Mouse (Mus musculus): ENCODE measurements around the gene Plppr5. TPM values are rescaled to one million over a fixed set of nuclear protein-coding genes. Genes with fewer than 3 reads are reported as not detected.

Gene Plppr5
- polyA plus RNA-seq (2016; fragmentation: Nextera tagmentation; extraction: Ambion mirVana): 4.8 and 5.6 TPM in 2 replicates

DNA sequence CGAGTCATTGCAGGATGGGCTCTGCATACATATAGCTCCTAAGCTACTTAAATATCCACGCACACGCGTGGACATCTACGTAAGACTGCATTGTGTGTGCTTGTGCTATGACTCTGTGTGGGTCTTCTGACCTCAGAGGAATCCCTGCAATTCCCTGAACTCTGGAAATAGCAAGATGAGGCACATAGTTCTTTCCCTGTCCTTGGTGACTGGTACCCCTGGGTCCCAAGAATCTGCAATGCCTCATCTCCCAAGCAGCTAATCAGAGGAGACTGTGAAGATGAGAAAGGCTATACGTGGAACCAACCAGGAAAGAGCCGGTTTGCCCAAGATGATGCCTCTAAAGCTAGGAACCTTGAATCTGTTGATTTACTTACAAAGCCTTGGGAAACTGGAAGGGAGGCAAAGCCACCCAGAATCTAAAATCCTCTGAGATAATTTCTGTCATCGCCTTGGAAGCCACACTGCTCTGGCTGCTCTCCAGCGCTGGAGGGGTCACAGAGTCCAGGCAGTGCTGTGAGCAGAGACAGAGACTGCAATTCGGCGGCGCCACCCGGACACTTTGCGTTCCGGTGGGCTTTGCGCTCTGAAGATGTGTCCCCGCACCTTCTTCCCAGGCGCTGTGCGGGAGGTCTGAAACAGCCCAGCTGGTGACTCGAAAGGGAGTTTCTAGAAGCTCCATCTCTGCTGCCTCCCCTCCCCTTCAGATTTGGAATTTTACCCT is at the start of gene Plppr5:
TSS of gene Plppr5 (plus strand) at position 308 of the 724 bp plus-strand sequence.
- ATAC-seq (ENCODE audit: insufficient number of reproducible peaks, low FRiP score): peak; percentile 60
- Histone ChIP-seq H3K4me3 (peak within 1 kb of the TSS; percentile 77), H3K9ac (peak within 1 kb of the TSS; percentile 84), H3K4me1 (replicated peaks) (peaks cover 12% of the 10 kb centered on the region), H3K27ac (ENCODE audit: poor library complexity, severe bottlenecking) (peak within 1 kb of the TSS; percentile 41), H3K4me2 (peak within 1 kb of the TSS; percentile 94), H3K36me3 (no peaks in the 10 kb centered on the region), H3K27me3 (replicated peaks) (no peaks in the 10 kb centered on the region), H3K9me3 (replicated peaks) (no peaks in the 10 kb centered on the region)
- 17% methylated on average over 20 of the region's 20 CpGs for WGBS

- Histone ChIP-seq H3K4me2 (no peak overlapping the region), H3K4me1 (replicated peaks) (no peaks in the 10 kb centered on the region), H3K9ac (no peak overlapping the region), H3K27me3 (replicated peaks) (no peaks in the 10 kb centered on the region), H3K9me3 (replicated peaks) (no peaks in the 10 kb centered on the region), H3K4me3 (no peak overlapping the region), H3K36me3 (no peaks in the 10 kb centered on the region), H3K27ac (ENCODE audit: poor library complexity, severe bottlenecking) (no peak overlapping the region)
- 86% methylated on average over 5 of the region's 5 CpGs for WGBS
- no peak for ATAC-seq (ENCODE audit: insufficient number of reproducible peaks, low FRiP score)
These were observed 24.7 kb upstream of the Plppr5 start for GRCm38 (mm10) chr3:117549899-117550298.

- Histone ChIP-seq H3K4me3 (no peak overlapping the region), H3K27me3 (replicated peaks) (no peaks in the 10 kb centered on the region), H3K36me3 (no peaks in the 10 kb centered on the region), H3K4me2 (no peak overlapping the region), H3K9me3 (replicated peaks) (no peaks in the 10 kb centered on the region), H3K4me1 (replicated peaks) (no peaks in the 10 kb centered on the region), H3K27ac (ENCODE audit: poor library complexity, severe bottlenecking) (no peak overlapping the region), H3K9ac (no peak overlapping the region)
- no peak for ATAC-seq (ENCODE audit: insufficient number of reproducible peaks, low FRiP score)
- WGBS: 84% methylated on average over 4 of the region's 4 CpGs
These were observed 24.1 kb upstream of the Plppr5 start for GRCm38 (mm10) chr3:117550526-117550925.

GRCm38 (mm10) chr3:117556972-117557371 is 17.7 kb upstream of the Plppr5 start:
- no peaks in the 10 kb centered on the region for H3K4me1 ChIP-seq (replicated peaks)
- no peak overlapping the region for H3K27ac ChIP-seq (ENCODE audit: poor library complexity, severe bottlenecking)
- no peaks in the 10 kb centered on the region for H3K36me3 ChIP-seq
- H3K9ac ChIP-seq: no peak overlapping the region
- no peaks in the 10 kb centered on the region for H3K27me3 ChIP-seq (replicated peaks)
- ATAC-seq (ENCODE audit: insufficient number of reproducible peaks, low FRiP score): no peak
- H3K9me3 ChIP-seq (replicated peaks): 0 out of 2 replicates have a peak, but pooled peaks cover 1% of the 10 kb centered on the region
- 53% methylated on average over 1 of the region's 1 CpGs for WGBS
- H3K4me3 ChIP-seq: no peak overlapping the region
- no peak overlapping the region for H3K4me2 ChIP-seq

DNA sequence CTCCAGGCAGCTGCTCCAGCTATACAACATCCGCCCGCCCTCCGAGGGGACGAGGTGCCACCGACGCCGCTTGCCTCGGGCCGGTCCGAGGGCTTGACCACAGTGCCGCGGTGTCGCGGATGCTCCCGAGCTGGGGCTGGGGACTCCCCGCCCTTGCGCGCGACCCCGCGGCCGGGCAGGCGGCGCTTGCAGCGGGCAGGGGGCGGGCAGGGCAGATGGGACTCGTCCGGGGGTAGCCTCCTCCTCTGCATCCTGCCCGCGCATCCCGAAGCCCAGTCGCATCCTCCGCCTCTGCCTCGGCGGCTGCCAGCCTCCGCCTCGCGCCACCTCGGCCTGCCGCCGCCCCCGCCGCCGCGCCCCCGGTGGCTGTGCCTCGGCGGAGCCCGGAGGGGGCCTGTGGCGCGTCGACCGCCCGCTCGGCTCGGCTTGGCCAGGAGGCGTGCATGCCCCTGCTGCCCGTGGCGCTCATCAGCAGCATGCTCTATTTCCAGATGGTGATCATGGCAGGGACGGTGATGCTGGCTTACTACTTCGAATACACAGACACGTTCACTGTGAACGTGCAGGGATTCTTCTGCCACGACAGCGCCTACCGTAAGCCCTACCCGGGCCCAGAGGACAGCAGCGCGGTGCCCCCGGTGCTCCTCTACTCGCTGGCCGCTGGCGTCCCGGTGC is 754 bp downstream of the Plppr5 start:
- Histone ChIP-seq H3K4me1 (replicated peaks) (peaks cover 12% of the 10 kb centered on the region), H3K27me3 (replicated peaks) (no peaks in the 10 kb centered on the region), H3K36me3 (no peaks in the 10 kb centered on the region), H3K9me3 (replicated peaks) (no peaks in the 10 kb centered on the region), H3K4me2 (peak overlapping the region; percentile 94), H3K9ac (peak overlapping the region; percentile 84), H3K27ac (ENCODE audit: poor library complexity, severe bottlenecking) (peak overlapping the region; percentile 41), H3K4me3 (peak overlapping the region; percentile 77)
- WGBS: under 1% methylated on average over 73 of the region's 74 CpGs
- ATAC-seq (ENCODE audit: insufficient number of reproducible peaks, low FRiP score): peak; percentile 68

DNA sequence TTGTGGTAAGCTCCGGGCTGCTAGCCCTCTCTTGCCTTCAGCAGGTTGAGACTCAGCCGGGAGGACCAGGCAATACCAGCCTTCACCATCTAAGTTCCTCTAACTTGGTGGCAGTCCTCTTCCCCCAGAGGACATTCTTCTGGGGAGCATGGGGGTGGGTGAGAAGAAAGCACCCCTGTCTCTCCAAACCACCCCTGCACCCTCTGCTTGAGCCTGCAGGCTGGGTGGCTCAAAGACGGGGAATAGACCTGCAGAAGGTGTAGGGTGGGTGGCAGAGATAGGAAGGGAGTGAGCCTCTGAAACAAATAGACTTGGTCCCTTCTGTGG is 1.3 kb downstream of the Plppr5 start:
- peak overlapping the region; percentile 84 for H3K9ac ChIP-seq
- peaks cover 12% of the 10 kb centered on the region for H3K4me1 ChIP-seq (replicated peaks)
- peak; percentile 31; the same call in 1 of the 2 replicates for ATAC-seq (ENCODE audit: insufficient number of reproducible peaks, low FRiP score)
- H3K27ac ChIP-seq (ENCODE audit: poor library complexity, severe bottlenecking): 0 out of 2 replicates have a peak overlapping the region, but pooled peaks have one; percentile 41
- peak overlapping the region; percentile 94 for H3K4me2 ChIP-seq
- 4% methylated on average over 3 of the region's 3 CpGs for WGBS
- no peaks in the 10 kb centered on the region for H3K27me3 ChIP-seq (replicated peaks)
- no peaks in the 10 kb centered on the region for H3K36me3 ChIP-seq
- H3K4me3 ChIP-seq: peak overlapping the region; percentile 77
- no peaks in the 10 kb centered on the region for H3K9me3 ChIP-seq (replicated peaks)

DNA sequence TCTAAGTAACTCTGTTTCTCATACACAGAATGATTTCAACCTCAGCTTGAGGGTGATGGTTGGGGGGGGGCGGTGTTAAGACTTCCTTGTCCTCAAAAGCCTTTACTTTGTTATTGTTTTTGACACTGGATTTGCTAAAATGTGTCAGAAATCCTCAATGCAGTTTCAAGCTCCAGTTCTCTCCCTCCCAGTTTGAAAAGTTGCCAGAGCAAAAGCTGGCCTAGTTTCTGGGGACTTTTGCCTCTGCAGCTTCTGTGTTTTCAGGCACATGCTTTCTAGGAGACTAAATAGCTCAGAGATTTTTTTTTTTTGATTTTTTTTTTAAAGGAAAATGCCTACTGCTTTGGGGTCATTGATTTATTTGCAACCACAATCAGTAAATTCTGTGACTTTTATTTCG is 2.7 kb downstream of the Plppr5 start:
- Histone ChIP-seq H3K4me2 (0 out of 2 replicates have a peak overlapping the region, but pooled peaks have one; percentile 26), H3K4me1 (replicated peaks) (peaks cover 12% of the 10 kb centered on the region), H3K27ac (ENCODE audit: poor library complexity, severe bottlenecking) (no peak overlapping the region), H3K36me3 (no peaks in the 10 kb centered on the region), H3K4me3 (no peak overlapping the region), H3K9me3 (replicated peaks) (no peaks in the 10 kb centered on the region), H3K27me3 (replicated peaks) (no peaks in the 10 kb centered on the region), H3K9ac (no peak overlapping the region)
- no peak for ATAC-seq (ENCODE audit: insufficient number of reproducible peaks, low FRiP score)
- 85% methylated on average over 2 of the region's 2 CpGs for WGBS

- WGBS: 71% methylated on average over 2 of the region's 2 CpGs
- Histone ChIP-seq H3K36me3 (no peaks in the 10 kb centered on the region), H3K4me1 (replicated peaks) (no peaks in the 10 kb centered on the region), H3K4me2 (no peak overlapping the region), H3K27me3 (replicated peaks) (no peaks in the 10 kb centered on the region), H3K27ac (ENCODE audit: poor library complexity, severe bottlenecking) (no peak overlapping the region), H3K9ac (no peak overlapping the region), H3K4me3 (no peak overlapping the region), H3K9me3 (replicated peaks) (no peaks in the 10 kb centered on the region)
- ATAC-seq (ENCODE audit: insufficient number of reproducible peaks, low FRiP score): no peak
These were observed 8.0 kb downstream of the Plppr5 start for GRCm38 (mm10) chr3:117582628-117583027.

- Histone ChIP-seq H3K4me3 (no peak overlapping the region), H3K4me1 (replicated peaks) (peaks cover 11% of the 10 kb centered on the region), H3K27me3 (replicated peaks) (no peaks in the 10 kb centered on the region), H3K4me2 (no peak overlapping the region), H3K36me3 (no peaks in the 10 kb centered on the region), H3K9me3 (replicated peaks) (no peaks in the 10 kb centered on the region), H3K9ac (no peak overlapping the region), H3K27ac (ENCODE audit: poor library complexity, severe bottlenecking) (no peak overlapping the region)
- 84% methylated on average over 1 of the region's 1 CpGs for WGBS
- ATAC-seq (ENCODE audit: insufficient number of reproducible peaks, low FRiP score): no peak
These were observed 27.8 kb downstream of the Plppr5 start for GRCm38 (mm10) chr3:117602404-117602803.

DNA sequence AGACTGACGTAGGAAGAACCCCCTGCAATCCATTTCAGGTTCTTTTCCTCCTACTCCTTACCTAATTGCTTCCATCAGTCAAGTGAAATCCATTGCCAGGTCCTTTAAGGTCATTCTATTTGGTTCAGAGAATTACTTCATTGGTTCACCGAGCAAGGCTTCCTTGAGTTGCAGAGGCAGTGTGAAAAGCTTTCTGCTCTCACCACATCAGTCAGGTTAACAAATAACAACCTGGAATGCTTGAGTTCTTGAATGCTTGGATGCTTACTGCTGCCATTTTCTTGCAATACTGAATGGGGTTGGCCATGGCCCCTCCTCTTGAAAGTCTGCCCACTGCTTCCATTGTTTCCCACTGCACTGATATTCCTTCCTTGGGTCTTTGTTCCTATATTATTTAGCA is 28.8 kb downstream of the Plppr5 start:
- H3K9ac ChIP-seq: no peak overlapping the region
- H3K27me3 ChIP-seq (replicated peaks): no peaks in the 10 kb centered on the region
- no peak for ATAC-seq (ENCODE audit: insufficient number of reproducible peaks, low FRiP score)
- H3K4me1 ChIP-seq (replicated peaks): peaks cover 13% of the 10 kb centered on the region
- H3K27ac ChIP-seq (ENCODE audit: poor library complexity, severe bottlenecking): no peak overlapping the region
- no peak overlapping the region for H3K4me3 ChIP-seq
- no peak overlapping the region for H3K4me2 ChIP-seq
- 79% methylated on average over 2 of the region's 2 CpGs for WGBS
- no peaks in the 10 kb centered on the region for H3K36me3 ChIP-seq
- no peaks in the 10 kb centered on the region for H3K9me3 ChIP-seq (replicated peaks)

DNA sequence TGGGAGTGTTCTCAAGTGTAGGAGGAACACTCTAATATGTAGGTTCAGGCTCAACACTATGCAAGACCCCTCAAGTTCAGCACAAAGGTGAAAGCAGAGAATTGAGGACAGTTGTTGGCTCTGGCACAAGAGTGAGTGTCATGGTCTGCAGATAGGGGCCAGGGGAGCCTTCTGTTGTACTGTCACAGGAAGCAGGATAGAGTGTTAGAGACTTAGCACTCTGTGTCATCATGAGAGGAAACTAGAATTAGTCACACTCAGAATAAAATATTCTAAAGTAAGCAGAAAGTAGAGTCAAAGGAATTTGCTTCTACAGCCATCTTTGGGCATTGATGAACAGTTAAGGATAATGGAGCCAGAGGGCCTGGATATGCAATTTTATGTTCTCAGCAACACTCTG is 31.7 kb downstream of the Plppr5 start:
- peak overlapping the region; percentile 36; the same call in 1 of the 2 replicates for H3K27ac ChIP-seq (ENCODE audit: poor library complexity, severe bottlenecking)
- H3K4me3 ChIP-seq: no peak overlapping the region
- H3K4me2 ChIP-seq: no peak overlapping the region
- H3K9me3 ChIP-seq (replicated peaks): no peaks in the 10 kb centered on the region
- ATAC-seq (ENCODE audit: insufficient number of reproducible peaks, low FRiP score): no peak
- H3K4me1 ChIP-seq (replicated peaks): peaks cover 24% of the 10 kb centered on the region
- H3K27me3 ChIP-seq (replicated peaks): no peaks in the 10 kb centered on the region
- no peaks in the 10 kb centered on the region for H3K36me3 ChIP-seq
- H3K9ac ChIP-seq: no peak overlapping the region

All from heart, embryonic 12.5 days (tissue).